Mouse (Mus musculus): ENCODE results near the gene Snapc5. TPM values are rescaled to one million over a fixed set of nuclear protein-coding genes. Genes with fewer than 3 reads are reported as not detected.
"Not testable (repeated sequence)": the region's sequence is repeated elsewhere in the genome, so short reads cannot be mapped to it uniquely, and the experiment has no call there.

The Snapc5 gene
- 39.2 and 44.9 TPM in 2 replicates for polyA plus RNA-seq (2015; fragmentation: Nextera tagmentation; extraction: Ambion mirVana)

GRCm38 (mm10) chr9:64178974-64179646, at the start of gene Snapc5:
Gene Snapc5, plus strand, starts transcription at chr9:64179274.
- ATAC-seq, result peak; percentile 97
- peak within 1 kb of the TSS; percentile 74 for H3K9ac ChIP-seq (replicated peaks)
- peaks cover 67% of the 10 kb centered on the region for H3K36me3 ChIP-seq
- under 1% methylated on average over 35 of the region's 35 CpGs for WGBS
- H3K4me2 ChIP-seq (replicated peaks), result peak within 1 kb of the TSS; percentile 65
- no peaks in the 10 kb centered on the region for H3K9me3 ChIP-seq
- peaks cover 27% of the 10 kb centered on the region for H3K4me1 ChIP-seq (replicated peaks)
- H3K4me3 ChIP-seq (replicated peaks), result peak within 1 kb of the TSS; percentile 64
- no peaks in the 10 kb centered on the region for H3K27me3 ChIP-seq
- peak within 1 kb of the TSS; percentile 84 for H3K27ac ChIP-seq

GRCm38 (mm10) chr9:64131623-64132022, 47.5 kb upstream of the Snapc5 start:
- WGBS, result 88% methylated on average over 6 of the region's 6 CpGs
- Histone ChIP-seq H3K9me3 (no peaks in the 10 kb centered on the region), H3K36me3 (no peaks in the 10 kb centered on the region), H3K4me1 (replicated peaks) (no peaks in the 10 kb centered on the region), H3K4me3 (replicated peaks) (no peak overlapping the region), H3K27me3 (no peaks in the 10 kb centered on the region), H3K4me2 (replicated peaks) (no peak overlapping the region), H3K27ac (no peak overlapping the region), H3K9ac (replicated peaks) (no peak overlapping the region)
- no peak for ATAC-seq

GRCm38 (mm10) chr9:64138896-64139295, 40.2 kb upstream of the Snapc5 start:
- H3K9me3 ChIP-seq; H3K4me1 ChIP-seq (replicated peaks); H3K9ac ChIP-seq (replicated peaks); H3K4me2 ChIP-seq (replicated peaks); H3K27me3 ChIP-seq; H3K36me3 ChIP-seq; H3K27ac ChIP-seq; H3K4me3 ChIP-seq (replicated peaks); ATAC-seq: not testable (repeated sequence)
- 6% methylated on average over 6 of the region's 6 CpGs for WGBS

- Histone ChIP-seq H3K36me3 (peaks cover 5% of the 10 kb centered on the region), H3K4me1 (replicated peaks) (no peaks in the 10 kb centered on the region), H3K4me3 (replicated peaks) (no peak overlapping the region), H3K27me3 (no peaks in the 10 kb centered on the region), H3K4me2 (replicated peaks) (no peak overlapping the region), H3K9me3 (no peaks in the 10 kb centered on the region), H3K9ac (replicated peaks) (no peak overlapping the region), H3K27ac (no peak overlapping the region)
- WGBS, result 92% methylated on average over 9 of the region's 9 CpGs
- no peak for ATAC-seq
Observed at GRCm38 (mm10) chr9:64139879-64140278, 39.2 kb upstream of the Snapc5 start.

GRCm38 (mm10) chr9:64156641-64157040, 22.4 kb upstream of the Snapc5 start:
- peaks cover 32% of the 10 kb centered on the region for H3K36me3 ChIP-seq
- 97% methylated on average over 1 of the region's 1 CpGs for WGBS

GRCm38 (mm10) chr9:64160471-64160870, 18.6 kb upstream of the Snapc5 start:
- H3K4me1 ChIP-seq (replicated peaks), result no peaks in the 10 kb centered on the region
- H3K27ac ChIP-seq, result no peak overlapping the region
- no peak overlapping the region for H3K4me2 ChIP-seq (replicated peaks)
- H3K4me3 ChIP-seq (replicated peaks), result no peak overlapping the region
- peaks cover 27% of the 10 kb centered on the region for H3K36me3 ChIP-seq
- no peaks in the 10 kb centered on the region for H3K27me3 ChIP-seq
- no peak for ATAC-seq
- no peak overlapping the region for H3K9ac ChIP-seq (replicated peaks)
- WGBS, result 91% methylated on average over 5 of the region's 5 CpGs
- no peaks in the 10 kb centered on the region for H3K9me3 ChIP-seq

More at GRCm38 (mm10) chr9:64156641-64157040, 22.4 kb upstream of the Snapc5 start:
- H3K4me3 ChIP-seq (replicated peaks), result no peak overlapping the region
- no peak overlapping the region for H3K4me2 ChIP-seq (replicated peaks)
- H3K27me3 ChIP-seq, result no peaks in the 10 kb centered on the region
- ATAC-seq, result no peak
- no peak overlapping the region for H3K27ac ChIP-seq
- H3K9ac ChIP-seq (replicated peaks), result no peak overlapping the region
- no peaks in the 10 kb centered on the region for H3K4me1 ChIP-seq (replicated peaks)
- H3K9me3 ChIP-seq, result no peaks in the 10 kb centered on the region

- not testable (repeated sequence) for H3K36me3 ChIP-seq; H3K9ac ChIP-seq (replicated peaks); H3K9me3 ChIP-seq; H3K27ac ChIP-seq; H3K4me3 ChIP-seq (replicated peaks); H3K27me3 ChIP-seq; ATAC-seq; H3K4me2 ChIP-seq (replicated peaks)
- H3K4me1 ChIP-seq (replicated peaks), result peaks cover 21% of the 10 kb centered on the region
- 98% methylated on average over 3 of the region's 3 CpGs for WGBS
Observed at GRCm38 (mm10) chr9:64169967-64170366, 9.1 kb upstream of the Snapc5 start.

- Histone ChIP-seq H3K4me3 (replicated peaks) (peak overlapping the region; percentile 94), H3K27ac (peak overlapping the region; percentile 76)
- peak; percentile 71 for ATAC-seq
Observed at GRCm38 (mm10) chr9:64172145-64172815, 6.8 kb upstream of the Snapc5 start.

GRCm38 (mm10) chr9:64172816-64173665, 6.0 kb upstream of the Snapc5 start, which contains the start of the genes Zwilch and Rpl4:
Gene Zwilch, minus strand, starts transcription at chr9:64173104.
Gene Rpl4, plus strand, starts transcription at chr9:64173375.
- Histone ChIP-seq H3K9me3 (no peaks in the 10 kb centered on the region), H3K4me1 (replicated peaks) (peaks cover 25% of the 10 kb centered on the region), H3K4me2 (replicated peaks) (peak within 1 kb of the TSS; percentile 92), H3K27ac (peak within 1 kb of the TSS; percentile 76), H3K9ac (replicated peaks) (peak within 1 kb of the TSS; percentile 86), H3K4me3 (replicated peaks) (peak within 1 kb of the TSS; percentile 94), H3K27me3 (no peaks in the 10 kb centered on the region), H3K36me3 (peaks cover 35% of the 10 kb centered on the region)
- ATAC-seq, result peak; percentile 92
- WGBS, result 0% methylated on average over 42 of the region's 42 CpGs

More at GRCm38 (mm10) chr9:64172145-64172815, 6.8 kb upstream of the Snapc5 start:
- Histone ChIP-seq H3K4me2 (replicated peaks) (peak overlapping the region; percentile 87), H3K9me3 (no peaks in the 10 kb centered on the region), H3K9ac (replicated peaks) (peak overlapping the region; percentile 76), H3K27me3 (no peaks in the 10 kb centered on the region), H3K36me3 (peaks cover 28% of the 10 kb centered on the region), H3K4me1 (replicated peaks) (peaks cover 25% of the 10 kb centered on the region)
- 3% methylated on average over 18 of the region's 18 CpGs for WGBS

GRCm38 (mm10) chr9:64173666-64174220, 5.3 kb upstream of the Snapc5 start:
- Histone ChIP-seq H3K9ac (replicated peaks) (peak overlapping the region; percentile 86), H3K9me3 (no peaks in the 10 kb centered on the region), H3K27ac (peak overlapping the region; percentile 71), H3K36me3 (peaks cover 40% of the 10 kb centered on the region), H3K4me3 (replicated peaks) (peak overlapping the region; percentile 94), H3K4me1 (replicated peaks) (peaks cover 27% of the 10 kb centered on the region), H3K4me2 (replicated peaks) (peak overlapping the region; percentile 92), H3K27me3 (no peaks in the 10 kb centered on the region)
- ATAC-seq, result no peak
- WGBS, result under 1% methylated on average over 16 of the region's 16 CpGs

GRCm38 (mm10) chr9:64174341-64174740, 4.7 kb upstream of the Snapc5 start:
- Histone ChIP-seq H3K9ac (replicated peaks) (peak overlapping the region; percentile 86), H3K9me3 (no peaks in the 10 kb centered on the region), H3K27me3 (no peaks in the 10 kb centered on the region), H3K4me1 (replicated peaks) (peaks cover 29% of the 10 kb centered on the region), H3K4me3 (replicated peaks) (peak overlapping the region; percentile 94), H3K4me2 (replicated peaks) (peak overlapping the region; percentile 92), H3K36me3 (peaks cover 40% of the 10 kb centered on the region), H3K27ac (no peak overlapping the region)
- ATAC-seq, result no peak
